Mouse (Mus musculus) liver, adult 2 months (tissue): ENCODE measurements around the gene Hspb2. TPM values are rescaled to one million over a fixed set of nuclear protein-coding genes. Genes with fewer than 3 reads are reported as not detected.

ENCODE experiments used
- DNase-seq: peaks from one replicate; pipeline ENCODE4 v3.0.0-alpha.2; 2011; ENCODE audit warnings: low read depth, low spot score; ENCODE audit errors: extremely low read depth
- H3K27ac ChIP-seq: fragments of 200-500 bp; replicated peaks from 2 replicates; pipeline ENCODE4 v1.5.1; 2012; ENCODE audit warnings: low read depth, mild to moderate bottlenecking, control low read depth, inconsistent platforms, low read length; ENCODE audit not compliant: insufficient read depth
- H3K27me3 ChIP-seq: fragments of 200-500 bp; 2 replicates; pipeline ENCODE4 v1.6.1; 2012; ENCODE audit warnings: mild to moderate bottlenecking, moderate library complexity, low read length, inconsistent platforms; ENCODE audit not compliant: control insufficient read depth, insufficient read depth
- H3K36me3 ChIP-seq: fragments of 200-500 bp; 2 replicates; pipeline ENCODE4 v1.6.1; 2012; ENCODE audit warnings: low read length, inconsistent platforms; ENCODE audit not compliant: control insufficient read depth, insufficient read depth
- H3K4me1 ChIP-seq: fragments of 200-500 bp; 2 replicates; pipeline ENCODE4 v1.6.1; 2011; ENCODE audit warnings: low read length; ENCODE audit not compliant: control insufficient read depth, insufficient read depth
- H3K4me3 ChIP-seq: fragments of 200-500 bp; 2 replicates; pipeline ENCODE4 v1.5.1; 2011; ENCODE audit warnings: low read depth, mild to moderate bottlenecking, control low read depth, low read length, moderate library complexity; ENCODE audit not compliant: insufficient read depth
- H3K79me2 ChIP-seq: fragments of 200-500 bp; 2 replicates; pipeline ENCODE4 v1.6.1; 2012; ENCODE audit warnings: inconsistent platforms, mild to moderate bottlenecking, low read length, moderate library complexity; ENCODE audit not compliant: control insufficient read depth, insufficient read depth
- H3K9ac ChIP-seq: fragments of 200-500 bp; 2 replicates; pipeline ENCODE4 v1.6.1; 2012; ENCODE audit warnings: low read depth, mild to moderate bottlenecking, control low read depth, inconsistent platforms, low read length
- CTCF ChIP-seq: fragments of 200-500 bp; IDR thresholded peaks from 2 replicates; pipeline ENCODE4 v1.5.1; 2011; ENCODE audit warnings: low read depth, low read length, control low read depth
- POLR2A ChIP-seq: fragments of 200-500 bp; IDR thresholded peaks from 2 replicates; pipeline ENCODE4 v1.6.1; 2011; ENCODE audit warnings: low read length, control low read depth; ENCODE audit not compliant: insufficient read depth; ENCODE audit errors: extremely low read depth
- WGBS: fragments of 180-500 bp; shearing (Covaris S2); methylation state at CpG from one replicate; pipeline ENCODE4 v1.1.7; 2018; 5-methylcytosine and 5-hydroxymethylcytosine counted together
- polyA plus RNA-seq: library from polyadenylated mRNA; depleted of rRNA; stranded (reverse); fragments of >200 nt; gene quantifications from 2 replicates; pipeline ENCODE4 v1.2.3, GENCODE M21; 2012
- total RNA-seq: library from RNA; depleted of rRNA; stranded (reverse); fragments of >200 nt; gene quantifications from 2 replicates; pipeline ENCODE4 v1.2.3, GENCODE M21; 2014

The Hspb2 gene
- total and polyA plus RNA-seq, 2 experiments = 0.55 to 1.1 TPM

GRCm38 (mm10) chr9:50753947-50754346 is 1.8 kb upstream of the Hspb2 start:
- Histone ChIP-seq H3K36me3 (no peaks in the 10 kb centered on the region), H3K79me2 (no peaks in the 10 kb centered on the region), H3K27me3 (no peaks in the 10 kb centered on the region), H3K9ac (no peak overlapping the region), H3K4me1 (no peaks in the 10 kb centered on the region), H3K4me3 (0 out of 2 replicates have a peak overlapping the region, but pooled peaks have one; percentile 16), H3K27ac (no peak overlapping the region)
- no peak for TF ChIP-seq POLR2A
- no peak for TF ChIP-seq CTCF
- 58% methylated on average over 7 of the region's 7 CpGs for WGBS
- DNase-seq = no peak

GRCm38 (mm10) chr9:50752784-50753615 is 846 bp upstream of the Hspb2 start:
- Histone ChIP-seq H3K9ac (peak overlapping the region; percentile 12), H3K4me3 (peak overlapping the region; percentile 44), H3K79me2 (no peaks in the 10 kb centered on the region), H3K4me1 (no peaks in the 10 kb centered on the region), H3K36me3 (no peaks in the 10 kb centered on the region), H3K27ac (no peak overlapping the region; the same call in 1 of the 2 replicates), H3K27me3 (no peaks in the 10 kb centered on the region)
- TF ChIP-seq CTCF (no peak), POLR2A (no peak)
- DNase-seq = peak; percentile 25
- WGBS = 82% methylated on average over 17 of the region's 17 CpGs

GRCm38 (mm10) chr9:50751323-50751722 is 831 bp downstream of the Hspb2 start, which contains the start of gene Cryab:
Gene Cryab, plus strand, starts transcription at chr9:50751325.
- H3K4me3 ChIP-seq = peak within 1 kb of the TSS; percentile 56
- no peak for TF ChIP-seq POLR2A
- TF ChIP-seq CTCF = no peak
- H3K27ac ChIP-seq = peak within 1 kb of the TSS; percentile 32
- no peaks in the 10 kb centered on the region for H3K36me3 ChIP-seq
- no peaks in the 10 kb centered on the region for H3K4me1 ChIP-seq
- no peak for DNase-seq
- peak within 1 kb of the TSS; percentile 44 for H3K9ac ChIP-seq
- WGBS = 69% methylated on average over 22 of the region's 22 CpGs
- no peaks in the 10 kb centered on the region for H3K27me3 ChIP-seq
- no peaks in the 10 kb centered on the region for H3K79me2 ChIP-seq

- DNase-seq = no peak
- no peak overlapping the region for H3K4me3 ChIP-seq
- 79% methylated on average over 6 of the region's 6 CpGs for WGBS
- no peaks in the 10 kb centered on the region for H3K4me1 ChIP-seq
- H3K27me3 ChIP-seq = no peaks in the 10 kb centered on the region
- no peak overlapping the region for H3K27ac ChIP-seq
- no peaks in the 10 kb centered on the region for H3K79me2 ChIP-seq
- H3K36me3 ChIP-seq = no peaks in the 10 kb centered on the region
- TF ChIP-seq POLR2A (no peak), CTCF (no peak)
- no peak overlapping the region for H3K9ac ChIP-seq
Observed at GRCm38 (mm10) chr9:50750706-50751105, 1.4 kb downstream of the Hspb2 start.

- WGBS = 4% methylated on average over 19 of the region's 19 CpGs
- peaks cover 3% of the 10 kb centered on the region; the same call in 1 of the 2 replicates for H3K79me2 ChIP-seq
- peak within 1 kb of the TSS; percentile 83 for H3K4me3 ChIP-seq
- H3K27me3 ChIP-seq = no peaks in the 10 kb centered on the region
- peak; percentile 30; the same call in 1 of the 2 replicates for TF ChIP-seq CTCF
- peak; percentile 45; the same call in 1 of the 2 replicates for TF ChIP-seq POLR2A
- DNase-seq = peak; percentile 86
- H3K36me3 ChIP-seq = no peaks in the 10 kb centered on the region
- peaks cover 3% of the 10 kb centered on the region; the same call in 1 of the 2 replicates for H3K4me1 ChIP-seq
- peak within 1 kb of the TSS; percentile 90 for H3K27ac ChIP-seq
- peak within 1 kb of the TSS; percentile 85 for H3K9ac ChIP-seq
Observed at GRCm38 (mm10) chr9:50746214-50746677, 5.9 kb downstream of the Hspb2 start, which contains the start of gene 2310030G06Rik. Gene 2310030G06Rik, minus strand, starts transcription at chr9:50746536.
